Mouse (Mus musculus): ENCODE measurements at regions not wholly inside any gene's neighbourhood (a gene's known extent, or its start where the extent isn't known, plus 50 kb on each side); places are given as distances from the start of the nearest gene placed in this dataset.

GRCm38 (mm10) chr15:61165050-61165449, 242.2 kb upstream of the A1bg start:
- no peaks in the 10 kb centered on the region for H3K27me3 ChIP-seq (ENCODE audit: low read depth, poor library complexity, severe bottlenecking)
- no peaks in the 10 kb centered on the region for H3K9me3 ChIP-seq (replicated peaks)
- 78% methylated on average over 5 of the region's 5 CpGs for WGBS
- H3K36me3 ChIP-seq: no peaks in the 10 kb centered on the region
- DNase-seq (ENCODE audit: low spot score): no peak
- H3K4me3 ChIP-seq: no peak overlapping the region
- no peak overlapping the region for H3K27ac ChIP-seq (replicated peaks)
- no peaks in the 10 kb centered on the region for H3K4me1 ChIP-seq

GRCm38 (mm10) chr15:61161397-61161796, 238.6 kb upstream of the A1bg start:
- WGBS: 83% methylated on average over 5 of the region's 5 CpGs
- H3K27me3 ChIP-seq (ENCODE audit: low read depth, poor library complexity, severe bottlenecking): peaks cover 10% of the 10 kb centered on the region; the same call in 1 of the 2 replicates
- no peaks in the 10 kb centered on the region for H3K36me3 ChIP-seq
- no peaks in the 10 kb centered on the region for H3K9me3 ChIP-seq (replicated peaks)
- no peak overlapping the region for H3K4me3 ChIP-seq
- H3K27ac ChIP-seq (replicated peaks): no peak overlapping the region
- DNase-seq (ENCODE audit: low spot score): no peak
- peaks cover 9% of the 10 kb centered on the region for H3K4me1 ChIP-seq

GRCm38 (mm10) chr15:61160666-61161065, 237.9 kb upstream of the A1bg start:
- 74% methylated on average over 1 of the region's 1 CpGs for WGBS
- H3K9me3 ChIP-seq (replicated peaks): no peaks in the 10 kb centered on the region
- H3K27me3 ChIP-seq (ENCODE audit: low read depth, poor library complexity, severe bottlenecking): peaks cover 13% of the 10 kb centered on the region; the same call in 1 of the 2 replicates
- H3K36me3 ChIP-seq: no peaks in the 10 kb centered on the region
- no peak overlapping the region for H3K27ac ChIP-seq (replicated peaks)
- H3K4me3 ChIP-seq: no peak overlapping the region
- DNase-seq (ENCODE audit: low spot score): no peak
- peaks cover 9% of the 10 kb centered on the region for H3K4me1 ChIP-seq

DNA sequence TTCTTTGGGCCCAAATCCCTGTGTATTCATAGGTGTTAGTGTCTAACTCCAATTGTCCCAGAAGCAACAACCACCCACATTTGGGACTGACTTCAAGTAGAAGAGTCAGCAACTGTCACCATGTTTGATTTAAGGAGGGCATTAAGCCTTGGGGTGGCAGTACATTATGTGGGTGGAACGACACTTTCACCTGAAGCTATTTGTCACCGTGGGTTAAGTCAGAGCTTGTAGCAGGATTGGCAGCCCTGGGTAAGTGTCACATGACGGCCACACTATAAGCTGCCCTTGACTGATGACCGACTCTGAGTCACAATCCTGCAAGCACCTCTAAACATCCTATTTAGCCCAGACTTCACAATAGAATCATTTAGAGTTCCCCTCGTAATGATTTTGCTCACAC, 236.7 kb upstream of the A1bg start:
- no peak overlapping the region for H3K4me3 ChIP-seq
- H3K9me3 ChIP-seq (replicated peaks): no peaks in the 10 kb centered on the region
- no peak for DNase-seq (ENCODE audit: low spot score)
- peaks cover 9% of the 10 kb centered on the region for H3K4me1 ChIP-seq
- H3K36me3 ChIP-seq: no peaks in the 10 kb centered on the region
- no peak overlapping the region for H3K27ac ChIP-seq (replicated peaks)
- H3K27me3 ChIP-seq (ENCODE audit: low read depth, poor library complexity, severe bottlenecking): peaks cover 13% of the 10 kb centered on the region; the same call in 1 of the 2 replicates
- 95% methylated on average over 5 of the region's 5 CpGs for WGBS

DNA sequence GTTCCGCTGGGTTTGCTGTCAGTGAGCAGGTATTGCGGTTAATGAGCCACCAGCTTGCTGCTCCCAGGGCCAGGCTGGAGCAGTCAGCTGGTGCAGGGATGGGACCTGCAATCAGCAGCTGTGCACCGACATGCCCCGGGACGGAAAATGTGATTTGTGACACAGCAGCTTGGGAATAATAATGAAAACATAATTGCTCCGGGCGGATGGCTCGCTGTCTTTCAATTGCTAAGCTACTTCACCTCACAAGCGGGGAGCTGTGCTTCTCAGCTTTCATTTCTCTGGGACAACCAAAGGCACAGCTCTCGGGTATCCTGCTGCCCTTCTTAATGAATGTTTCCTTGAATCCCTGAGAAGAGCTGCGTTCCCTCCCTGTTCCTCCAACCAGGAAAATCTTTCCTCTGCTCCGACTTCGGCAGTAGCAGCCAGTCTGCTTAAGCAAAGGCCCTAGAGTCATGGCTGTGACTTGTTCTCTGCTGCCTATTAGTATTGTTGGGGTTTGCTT, 235.3 kb upstream of the A1bg start:
- H3K4me3 ChIP-seq: peak overlapping the region; percentile 52
- peaks cover 9% of the 10 kb centered on the region for H3K4me1 ChIP-seq
- no peaks in the 10 kb centered on the region for H3K36me3 ChIP-seq
- peak; percentile 54 for DNase-seq (ENCODE audit: low spot score)
- H3K27ac ChIP-seq (replicated peaks): peak overlapping the region; percentile 61
- no peaks in the 10 kb centered on the region for H3K9me3 ChIP-seq (replicated peaks)
- WGBS: 22% methylated on average over 13 of the region's 13 CpGs
- peaks cover 13% of the 10 kb centered on the region; the same call in 1 of the 2 replicates for H3K27me3 ChIP-seq (ENCODE audit: low read depth, poor library complexity, severe bottlenecking)

DNA sequence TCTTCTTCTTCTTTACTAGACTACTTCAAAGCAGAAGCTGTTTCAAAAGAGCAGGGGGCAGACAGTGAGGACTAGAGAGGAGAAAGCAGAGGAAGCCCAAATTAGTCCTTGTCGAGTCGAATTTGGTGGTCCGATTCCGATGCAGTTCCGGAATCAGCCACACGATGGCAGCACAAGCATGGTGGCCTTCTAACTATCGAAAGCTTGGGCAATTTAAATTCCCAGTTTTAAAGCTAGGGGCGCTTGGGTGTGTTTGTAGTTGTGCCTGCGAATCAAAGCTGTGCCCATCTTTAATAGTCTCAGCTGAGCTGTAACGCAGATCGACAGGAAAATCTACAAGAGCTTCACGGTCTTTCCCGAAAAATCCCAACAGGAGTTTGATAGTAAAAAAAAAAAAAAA, 234.7 kb upstream of the A1bg start:
- WGBS: 5% methylated on average over 13 of the region's 13 CpGs
- Histone ChIP-seq H3K9me3 (replicated peaks) (no peaks in the 10 kb centered on the region), H3K27ac (replicated peaks) (no peak overlapping the region)

GRCm38 (mm10) chr15:61155530-61155929, 232.7 kb upstream of the A1bg start:
- Histone ChIP-seq H3K36me3 (no peaks in the 10 kb centered on the region), H3K9me3 (replicated peaks) (no peaks in the 10 kb centered on the region), H3K4me3 (no peak overlapping the region), H3K4me1 (peaks cover 9% of the 10 kb centered on the region), H3K27me3 (ENCODE audit: low read depth, poor library complexity, severe bottlenecking) (peaks cover 13% of the 10 kb centered on the region; the same call in 1 of the 2 replicates), H3K27ac (replicated peaks) (no peak overlapping the region)
- WGBS: 63% methylated on average over 7 of the region's 7 CpGs
- DNase-seq (ENCODE audit: low spot score): no peak

More for the DNA sequence above, 234.7 kb upstream of the A1bg start:
- peaks cover 13% of the 10 kb centered on the region; the same call in 1 of the 2 replicates for H3K27me3 ChIP-seq (ENCODE audit: low read depth, poor library complexity, severe bottlenecking)
- DNase-seq (ENCODE audit: low spot score): peak; percentile 87
- peak overlapping the region; percentile 52 for H3K4me3 ChIP-seq
- H3K4me1 ChIP-seq: peaks cover 9% of the 10 kb centered on the region
- H3K36me3 ChIP-seq: no peaks in the 10 kb centered on the region

- Histone ChIP-seq H3K9me3 (replicated peaks) (no peaks in the 10 kb centered on the region), H3K4me1 (peaks cover 9% of the 10 kb centered on the region), H3K4me3 (no peak overlapping the region), H3K36me3 (no peaks in the 10 kb centered on the region), H3K27me3 (ENCODE audit: low read depth, poor library complexity, severe bottlenecking) (peaks cover 13% of the 10 kb centered on the region; the same call in 1 of the 2 replicates), H3K27ac (replicated peaks) (no peak overlapping the region)
- DNase-seq (ENCODE audit: low spot score): no peak
- WGBS: 89% methylated on average over 12 of the region's 12 CpGs
These were observed 231.4 kb upstream of the A1bg start for GRCm38 (mm10) chr15:61154166-61154565.

- Histone ChIP-seq H3K9me3 (replicated peaks) (no peaks in the 10 kb centered on the region), H3K4me1 (no peaks in the 10 kb centered on the region), H3K36me3 (no peaks in the 10 kb centered on the region), H3K27me3 (ENCODE audit: low read depth, poor library complexity, severe bottlenecking) (no peaks in the 10 kb centered on the region), H3K4me3 (no peak overlapping the region), H3K27ac (replicated peaks) (no peak overlapping the region)
- 69% methylated on average over 3 of the region's 3 CpGs for WGBS
- DNase-seq (ENCODE audit: low spot score): no peak
These were observed 220.0 kb upstream of the A1bg start for GRCm38 (mm10) chr15:61142851-61143250.

DNA sequence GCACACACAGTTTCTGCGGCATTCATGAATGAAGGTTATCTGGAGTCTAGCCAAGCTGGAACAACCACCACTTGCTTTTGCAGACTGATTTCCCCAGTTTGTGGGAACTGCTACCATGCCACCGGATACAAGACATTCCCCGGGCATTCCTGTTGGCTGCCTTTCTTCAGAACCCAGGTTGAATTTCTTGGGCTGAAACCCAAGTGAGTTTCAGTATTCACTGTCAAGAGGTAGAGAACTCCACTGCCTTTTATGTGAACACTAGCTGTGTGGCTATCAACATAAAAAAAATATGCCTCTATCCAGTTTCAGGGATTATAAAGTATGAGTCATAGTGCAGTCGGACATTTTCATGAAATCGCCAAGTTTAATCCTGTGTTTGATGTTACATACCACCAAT, 216.3 kb upstream of the A1bg start:
- DNase-seq (ENCODE audit: low spot score): no peak
- H3K4me3 ChIP-seq: no peak overlapping the region
- 94% methylated on average over 5 of the region's 5 CpGs for WGBS
- no peaks in the 10 kb centered on the region for H3K36me3 ChIP-seq
- H3K27me3 ChIP-seq (ENCODE audit: low read depth, poor library complexity, severe bottlenecking): no peaks in the 10 kb centered on the region
- H3K9me3 ChIP-seq (replicated peaks): no peaks in the 10 kb centered on the region
- H3K27ac ChIP-seq (replicated peaks): no peak overlapping the region
- H3K4me1 ChIP-seq: peaks cover 6% of the 10 kb centered on the region; the same call in 1 of the 2 replicates

- 74% methylated on average over 2 of the region's 2 CpGs for WGBS
- H3K27ac ChIP-seq (replicated peaks): no peak overlapping the region
- H3K9me3 ChIP-seq (replicated peaks): no peaks in the 10 kb centered on the region
- no peak overlapping the region for H3K4me3 ChIP-seq
- H3K27me3 ChIP-seq (ENCODE audit: low read depth, poor library complexity, severe bottlenecking): no peaks in the 10 kb centered on the region
- no peak for DNase-seq (ENCODE audit: low spot score)
- no peaks in the 10 kb centered on the region for H3K36me3 ChIP-seq
- peaks cover 6% of the 10 kb centered on the region; the same call in 1 of the 2 replicates for H3K4me1 ChIP-seq
These were observed 214.0 kb upstream of the A1bg start for GRCm38 (mm10) chr15:61136781-61137180.

DNA sequence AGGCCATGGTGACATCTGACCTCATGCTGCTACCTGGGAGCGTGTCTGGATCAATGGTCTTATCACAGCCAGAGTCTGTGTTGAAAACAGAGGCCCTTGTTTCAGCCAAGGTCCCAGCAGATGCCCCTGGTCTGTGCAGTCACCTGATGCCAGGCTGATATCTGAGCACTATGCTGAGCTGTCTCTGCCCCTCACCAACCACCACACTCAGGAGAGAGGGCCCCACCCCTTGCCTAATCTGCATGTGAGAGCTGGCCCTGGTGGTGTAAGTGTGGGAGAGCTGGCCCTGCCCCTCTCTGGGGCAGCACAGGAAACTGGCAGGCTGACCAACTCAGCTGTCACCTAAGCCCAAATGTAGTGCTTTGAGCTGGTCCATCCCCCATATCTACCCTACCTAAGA, 210.5 kb upstream of the A1bg start:
- DNase-seq (ENCODE audit: low spot score): no peak
- 81% methylated on average over 1 of the region's 1 CpGs for WGBS
- no peak overlapping the region for H3K4me3 ChIP-seq
- no peaks in the 10 kb centered on the region for H3K27me3 ChIP-seq (ENCODE audit: low read depth, poor library complexity, severe bottlenecking)
- H3K27ac ChIP-seq (replicated peaks): no peak overlapping the region
- no peaks in the 10 kb centered on the region for H3K9me3 ChIP-seq (replicated peaks)
- H3K36me3 ChIP-seq: no peaks in the 10 kb centered on the region
- peaks cover 6% of the 10 kb centered on the region; the same call in 1 of the 2 replicates for H3K4me1 ChIP-seq

DNA sequence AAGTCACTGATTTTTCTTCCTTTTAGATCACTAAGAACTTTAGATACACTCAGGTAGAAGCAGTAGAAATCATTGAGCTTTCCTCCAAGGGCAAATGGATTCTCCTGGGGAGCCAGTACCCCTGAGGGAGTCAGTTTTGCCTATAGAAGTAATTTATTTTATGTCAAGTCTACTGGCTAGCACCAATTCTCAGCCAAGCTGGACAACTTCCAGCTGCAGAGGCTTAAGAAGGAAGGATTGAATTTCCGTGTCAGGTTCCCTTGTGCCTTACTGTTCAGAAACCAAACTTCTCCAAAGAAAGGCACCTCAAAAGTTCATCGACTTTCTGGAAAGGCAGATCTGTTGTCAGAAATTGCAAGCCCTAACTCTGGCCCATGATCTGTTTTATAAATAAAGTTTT, 205.2 kb upstream of the A1bg start:
- Histone ChIP-seq H3K9me3 (replicated peaks) (no peaks in the 10 kb centered on the region), H3K4me3 (no peak overlapping the region), H3K4me1 (no peaks in the 10 kb centered on the region), H3K27me3 (ENCODE audit: low read depth, poor library complexity, severe bottlenecking) (no peaks in the 10 kb centered on the region), H3K36me3 (no peaks in the 10 kb centered on the region), H3K27ac (replicated peaks) (no peak overlapping the region)
- whole genome bisulfite sequencing: 86% methylated on average over 2 of the region's 2 CpGs
- no peak for DNase-seq (ENCODE audit: low spot score)

DNA sequence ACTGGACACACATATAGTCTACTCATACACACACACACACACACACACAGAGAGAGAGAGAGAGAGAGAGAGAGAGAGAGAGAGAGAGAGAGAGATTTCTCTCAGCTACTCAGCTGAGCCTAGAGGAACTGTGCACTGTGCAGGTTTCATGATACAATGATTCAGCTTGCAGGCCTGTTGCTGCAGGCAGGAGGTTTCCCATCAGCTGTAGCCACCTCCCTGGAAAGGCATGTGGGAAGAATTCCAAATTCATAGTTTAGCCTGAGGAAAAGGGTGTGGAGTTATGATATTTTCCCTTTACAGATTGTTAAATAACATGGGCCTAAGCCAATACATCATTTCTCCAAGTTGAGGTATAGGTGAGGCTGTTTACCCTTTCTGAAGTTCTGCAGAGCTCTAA, 204.3 kb upstream of the A1bg start:
- no peaks in the 10 kb centered on the region for H3K27me3 ChIP-seq (ENCODE audit: low read depth, poor library complexity, severe bottlenecking)
- no peaks in the 10 kb centered on the region for H3K9me3 ChIP-seq (replicated peaks)
- no peak overlapping the region for H3K27ac ChIP-seq (replicated peaks)
- DNase-seq (ENCODE audit: low spot score): no peak
- no peaks in the 10 kb centered on the region for H3K36me3 ChIP-seq
- no peak overlapping the region for H3K4me3 ChIP-seq
- no peaks in the 10 kb centered on the region for H3K4me1 ChIP-seq
